Mouse (Mus musculus) right cerebral cortex, adult 18-20 months (tissue): Measurements from ENCODE around the gene Gm5089.
A peak's percentile ranks its signal among the peaks of the same experiment; 100 is the strongest.

Source experiments
- DNase-seq: peaks from one replicate; pipeline ENCODE4 v3.0.0; 2022; ENCODE audit warnings: mixed read lengths

Gm5089 gene

GRCm38 (mm10) chr14:122450496-122451382, at the start of gene Gm5089:
Gene Gm5089 (minus strand): TSS chr14:122451115.
- DNase-seq, result peak; percentile 51

- no peak for DNase-seq
These were observed 41.1 kb upstream of the Gm5089 start for GRCm38 (mm10) chr14:122492015-122492414.

GRCm38 (mm10) chr14:122491521-122491920, 40.6 kb upstream of the Gm5089 start:
- DNase-seq, result no peak

- DNase-seq, result no peak
These were observed 39.8 kb upstream of the Gm5089 start, which contains the start of gene Gm10837 for GRCm38 (mm10) chr14:122490441-122491328. Gene Gm10837 (plus strand): TSS chr14:122490586.

- DNase-seq, result no peak
These were observed 38.9 kb upstream of the Gm5089 start for GRCm38 (mm10) chr14:122489686-122490414.

GRCm38 (mm10) chr14:122489041-122489440, 38.1 kb upstream of the Gm5089 start:
- DNase-seq, result no peak

- no peak for DNase-seq
These were observed 36.5 kb upstream of the Gm5089 start for GRCm38 (mm10) chr14:122487366-122487765.

GRCm38 (mm10) chr14:122486611-122487010, 35.7 kb upstream of the Gm5089 start:
- no peak for DNase-seq

- no peak for DNase-seq
These were observed 34.8 kb upstream of the Gm5089 start for GRCm38 (mm10) chr14:122485635-122486181.

GRCm38 (mm10) chr14:122484844-122485551, 34.1 kb upstream of the Gm5089 start:
- DNase-seq, result no peak

- no peak for DNase-seq
These were observed 33.5 kb upstream of the Gm5089 start for GRCm38 (mm10) chr14:122484458-122484843.

- no peak for DNase-seq
These were observed 32.9 kb upstream of the Gm5089 start for GRCm38 (mm10) chr14:122483556-122484421.

- DNase-seq, result no peak
These were observed 32.1 kb upstream of the Gm5089 start for GRCm38 (mm10) chr14:122483024-122483385.

- DNase-seq, result no peak
These were observed 31.4 kb upstream of the Gm5089 start for GRCm38 (mm10) chr14:122482081-122483023.

GRCm38 (mm10) chr14:122481181-122481580, 30.3 kb upstream of the Gm5089 start:
- no peak for DNase-seq

GRCm38 (mm10) chr14:122480355-122480754, 29.4 kb upstream of the Gm5089 start:
- DNase-seq, result no peak

- DNase-seq, result no peak
These were observed 28.7 kb upstream of the Gm5089 start for GRCm38 (mm10) chr14:122479461-122480109.

- DNase-seq, result no peak
These were observed 27.7 kb upstream of the Gm5089 start for GRCm38 (mm10) chr14:122478574-122479011.

- DNase-seq, result no peak
These were observed 27.2 kb upstream of the Gm5089 start for GRCm38 (mm10) chr14:122477971-122478573.
